Mouse (Mus musculus) hindbrain, embryonic 14.5 days (tissue): Measurements from ENCODE around the gene Kcnk7. TPM values are rescaled to one million over a fixed set of nuclear protein-coding genes. Genes with fewer than 3 reads are reported as not detected.

Experiments used
- ATAC-seq: fragments of 200-750 bp; cut with Nextera tagmentation; 2 replicates; pipeline ENCODE4 v1.8.0; 2017; ENCODE audit warnings: moderate number of reproducible peaks, mild to moderate bottlenecking, moderate TSS enrichment, moderate library complexity; ENCODE audit not compliant: low FRiP score
- DNase-seq: peaks from one replicate; pipeline ENCODE4 v3.0.0-alpha.2; 2015; ENCODE audit warnings: low spot score
- H3K27ac ChIP-seq: fragments of 300-500 bp; sonication (generic); 2 replicates; pipeline ENCODE4 v1.5.1; 2014; ENCODE audit warnings: mild to moderate bottlenecking, moderate library complexity
- H3K27me3 ChIP-seq: fragments of 300-500 bp; sonication (generic); 2 replicates; pipeline ENCODE4 v1.6.1; 2014; ENCODE audit warnings: mild to moderate bottlenecking, low read length, mixed read lengths; ENCODE audit not compliant: control insufficient read depth, insufficient read depth
- H3K36me3 ChIP-seq: fragments of 300-500 bp; sonication (generic); replicated peaks from 2 replicates; pipeline ENCODE4 v1.6.1; 2014; ENCODE audit not compliant: control insufficient read depth, insufficient read depth
- H3K4me1 ChIP-seq: fragments of 300-500 bp; sonication (generic); replicated peaks from 2 replicates; pipeline ENCODE4 v1.6.1; 2014; ENCODE audit warnings: antibody characterized with exemption, low read length, mixed read lengths; ENCODE audit not compliant: control insufficient read depth, insufficient read depth
- H3K4me2 ChIP-seq: fragments of 300-500 bp; sonication (generic); replicated peaks from 2 replicates; pipeline ENCODE4 v1.6.1; 2014; ENCODE audit warnings: mild to moderate bottlenecking, moderate library complexity
- H3K4me3 ChIP-seq: fragments of 300-500 bp; sonication (generic); replicated peaks from 2 replicates; pipeline ENCODE4 v1.5.1; 2014; ENCODE audit warnings: mild to moderate bottlenecking, low read length
- H3K9ac ChIP-seq: fragments of 300-500 bp; sonication (generic); 2 replicates; pipeline ENCODE4 v1.6.1; 2014
- H3K9me3 ChIP-seq: fragments of 300-500 bp; sonication (generic); 2 replicates; pipeline ENCODE4 v1.6.1; 2016; ENCODE audit warnings: low read length; ENCODE audit not compliant: control insufficient read depth
- WGBS: fragments of 180-500 bp; shearing (Covaris S2); extraction: QIAGEN DNeasy Blood & Tissue Kit; methylation state at CpG from one replicate; pipeline ENCODE4 v1.1.7; 2014; 5-methylcytosine and 5-hydroxymethylcytosine counted together
- polyA plus RNA-seq: library from polyadenylated mRNA; unstranded; fragments of >200 nt; fragmentation: Nextera tagmentation; extraction: Ambion mirVana; gene quantifications from 2 replicates; pipeline ENCODE4 v1.2.1, GENCODE M21; 2014

Gene Kcnk7
- polyA plus RNA-seq, 1 experiment from 2014 or later, result 0.36 TPM

- Histone ChIP-seq H3K36me3 (peaks cover 74% of the 10 kb centered on the region), H3K27me3 (no peaks in the 10 kb centered on the region), H3K4me3 (peak overlapping the region; percentile 22), H3K9ac (peak overlapping the region; percentile 24; the same call in 1 of the 2 replicates), H3K27ac (no peak overlapping the region), H3K9me3 (no peaks in the 10 kb centered on the region), H3K4me1 (peaks cover 16% of the 10 kb centered on the region; the same call in 1 of the 2 replicates), H3K4me2 (peak overlapping the region; percentile 50)
- ATAC-seq (0 out of 2 replicates have a peak, but pooled peaks have one; percentile 38), DNase-seq (no peak)
- 11% methylated on average over 41 of the region's 41 CpGs for WGBS
Measured at GRCm38 (mm10) chr19:5695849-5696462, 8.2 kb upstream of the Kcnk7 start.

GRCm38 (mm10) chr19:5704801-5705571, 819 bp downstream of the Kcnk7 start:
- H3K4me2 ChIP-seq, result no peak overlapping the region
- WGBS, result 52% methylated on average over 10 of the region's 10 CpGs
- peaks cover 79% of the 10 kb centered on the region for H3K36me3 ChIP-seq
- no peaks in the 10 kb centered on the region for H3K4me1 ChIP-seq
- H3K9ac ChIP-seq, result no peak overlapping the region
- no peak overlapping the region for H3K4me3 ChIP-seq
- no peak for DNase-seq
- no peaks in the 10 kb centered on the region for H3K27me3 ChIP-seq
- H3K27ac ChIP-seq, result no peak overlapping the region
- no peaks in the 10 kb centered on the region for H3K9me3 ChIP-seq
- ATAC-seq, result 0 out of 2 replicates have a peak, but pooled peaks have one; percentile 21

- 82% methylated on average over 6 of the region's 6 CpGs for WGBS
- no peak overlapping the region for H3K4me3 ChIP-seq
- ATAC-seq (no peak), DNase-seq (no peak)
- H3K27me3 ChIP-seq, result no peaks in the 10 kb centered on the region
- no peak overlapping the region for H3K9ac ChIP-seq
- no peaks in the 10 kb centered on the region for H3K9me3 ChIP-seq
- H3K27ac ChIP-seq, result no peak overlapping the region
- H3K4me1 ChIP-seq, result no peaks in the 10 kb centered on the region
- H3K4me2 ChIP-seq, result no peak overlapping the region
- H3K36me3 ChIP-seq, result peaks cover 85% of the 10 kb centered on the region
Measured at GRCm38 (mm10) chr19:5710068-5710467, 5.9 kb downstream of the Kcnk7 start.

- no peak for ATAC-seq
- Histone ChIP-seq H3K27me3 (no peaks in the 10 kb centered on the region), H3K9me3 (no peaks in the 10 kb centered on the region), H3K27ac (no peak overlapping the region), H3K4me1 (no peaks in the 10 kb centered on the region), H3K36me3 (peaks cover 88% of the 10 kb centered on the region), H3K4me3 (no peak overlapping the region), H3K9ac (no peak overlapping the region), H3K4me2 (no peak overlapping the region)
- no peak for DNase-seq
- WGBS, result 74% methylated on average over 8 of the region's 8 CpGs
Measured at GRCm38 (mm10) chr19:5710581-5710980, 6.4 kb downstream of the Kcnk7 start.

- Histone ChIP-seq H3K9ac (no peak overlapping the region), H3K36me3 (peaks cover 85% of the 10 kb centered on the region), H3K27me3 (no peaks in the 10 kb centered on the region), H3K4me1 (peaks cover 4% of the 10 kb centered on the region; the same call in 1 of the 2 replicates), H3K4me3 (no peak overlapping the region), H3K4me2 (no peak overlapping the region), H3K27ac (no peak overlapping the region), H3K9me3 (no peaks in the 10 kb centered on the region)
- 8% methylated on average over 3 of the region's 3 CpGs for WGBS
- DNase-seq (no peak), ATAC-seq (no peak)
Measured at GRCm38 (mm10) chr19:5711218-5711617, 7.1 kb downstream of the Kcnk7 start.

GRCm38 (mm10) chr19:5711907-5712460, 7.8 kb downstream of the Kcnk7 start:
- no peak for ATAC-seq
- no peaks in the 10 kb centered on the region for H3K9me3 ChIP-seq
- H3K9ac ChIP-seq, result no peak overlapping the region
- 96% methylated on average over 14 of the region's 14 CpGs for WGBS
- no peak overlapping the region for H3K4me3 ChIP-seq
- no peak overlapping the region for H3K27ac ChIP-seq
- H3K4me2 ChIP-seq, result no peak overlapping the region
- no peak for DNase-seq
- H3K36me3 ChIP-seq, result peaks cover 77% of the 10 kb centered on the region
- H3K27me3 ChIP-seq, result no peaks in the 10 kb centered on the region
- peaks cover 11% of the 10 kb centered on the region for H3K4me1 ChIP-seq

GRCm38 (mm10) chr19:5713255-5713654, 9.1 kb downstream of the Kcnk7 start:
- Histone ChIP-seq H3K4me2 (no peak overlapping the region), H3K4me3 (no peak overlapping the region), H3K27ac (no peak overlapping the region), H3K36me3 (peaks cover 76% of the 10 kb centered on the region), H3K9me3 (no peaks in the 10 kb centered on the region), H3K27me3 (no peaks in the 10 kb centered on the region), H3K4me1 (peaks cover 14% of the 10 kb centered on the region), H3K9ac (no peak overlapping the region)
- ATAC-seq, result no peak
- WGBS, result 86% methylated on average over 5 of the region's 5 CpGs
- no peak for DNase-seq

GRCm38 (mm10) chr19:5713730-5714129, 9.6 kb downstream of the Kcnk7 start:
- ATAC-seq (no peak), DNase-seq (no peak)
- Histone ChIP-seq H3K27ac (no peak overlapping the region), H3K4me2 (no peak overlapping the region), H3K9me3 (no peaks in the 10 kb centered on the region), H3K4me3 (no peak overlapping the region), H3K27me3 (no peaks in the 10 kb centered on the region), H3K36me3 (peaks cover 76% of the 10 kb centered on the region), H3K9ac (no peak overlapping the region), H3K4me1 (peaks cover 14% of the 10 kb centered on the region)
- 20% methylated on average over 2 of the region's 2 CpGs for WGBS
